Mouse (Mus musculus): ENCODE measurements around the gene Fgf10.
A peak's percentile ranks its signal among the peaks of the same experiment; 100 is the strongest.

Fgf10 gene

DNA sequence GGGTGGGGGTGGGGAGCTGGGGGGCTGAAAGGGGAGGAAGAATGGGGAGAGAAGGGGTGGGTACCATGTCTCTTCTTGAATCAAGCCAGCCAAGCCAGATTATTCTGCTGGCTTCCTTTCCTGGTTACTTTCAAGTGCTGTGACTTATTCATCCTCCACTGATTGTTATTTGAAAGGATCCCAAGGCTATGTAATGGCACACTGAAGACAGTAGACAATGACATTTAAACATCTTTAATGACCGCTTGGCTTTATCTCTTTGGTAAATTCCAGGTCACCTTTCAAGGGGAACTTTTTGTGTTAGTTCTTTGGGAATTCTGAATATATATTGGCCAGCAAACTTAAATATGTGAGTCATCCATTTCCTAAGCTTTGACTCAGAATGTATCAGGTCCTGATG, 47.1 kb downstream of the Fgf10 start:
- DNase-seq (ENCODE audit: low read depth) = no peak

DNA sequence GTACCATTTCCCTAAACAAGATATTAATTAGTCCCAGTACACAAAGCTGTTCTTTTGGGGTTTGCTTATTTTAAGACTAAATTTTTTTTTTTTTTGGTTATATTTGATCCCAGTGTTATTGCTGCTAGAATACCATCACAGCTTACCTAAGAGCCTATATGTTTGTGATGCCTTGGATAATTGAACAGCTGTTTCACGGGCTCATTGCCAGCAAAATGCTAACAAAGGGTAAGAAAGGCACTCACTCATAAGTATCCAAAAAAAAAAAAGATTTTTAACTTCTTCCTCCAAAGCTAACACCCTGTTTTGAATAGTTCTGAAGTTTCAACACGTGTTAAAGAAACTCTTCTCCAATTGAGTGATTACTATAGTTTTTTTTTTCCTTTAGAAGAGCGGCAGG, 48.8 kb downstream of the Fgf10 start:
- no peak for DNase-seq (ENCODE audit: low read depth)

DNA sequence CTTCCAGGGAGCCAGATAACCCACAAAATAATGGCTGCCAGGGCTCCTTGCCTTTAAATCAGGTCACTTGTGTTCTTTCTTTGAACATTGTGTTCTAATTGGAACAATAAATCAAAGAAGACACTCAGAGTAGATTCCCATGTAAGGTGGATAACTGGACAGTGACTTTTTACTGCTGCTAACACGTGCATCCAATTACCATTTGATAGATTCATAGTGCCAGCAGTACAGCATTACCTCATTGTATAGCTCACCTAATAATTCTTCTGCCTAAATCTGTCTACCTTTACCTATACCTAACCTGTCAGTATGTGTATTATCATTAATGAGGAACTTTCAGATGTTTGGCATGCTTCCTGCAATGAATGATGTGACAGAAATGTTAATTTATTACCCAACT, 52.1 kb downstream of the Fgf10 start:
- DNase-seq (ENCODE audit: low read depth) = no peak

GRCm38 (mm10) chr13:118731850-118732552, 62.4 kb downstream of the Fgf10 start:
- DNase-seq (ENCODE audit: low read depth) = no peak

GRCm38 (mm10) chr13:118739854-118740411, 70.3 kb downstream of the Fgf10 start:
- no peak for DNase-seq (ENCODE audit: low read depth)

GRCm38 (mm10) chr13:118742788-118743187, 73.2 kb downstream of the Fgf10 start:
- no peak for DNase-seq (ENCODE audit: low read depth)

DNA sequence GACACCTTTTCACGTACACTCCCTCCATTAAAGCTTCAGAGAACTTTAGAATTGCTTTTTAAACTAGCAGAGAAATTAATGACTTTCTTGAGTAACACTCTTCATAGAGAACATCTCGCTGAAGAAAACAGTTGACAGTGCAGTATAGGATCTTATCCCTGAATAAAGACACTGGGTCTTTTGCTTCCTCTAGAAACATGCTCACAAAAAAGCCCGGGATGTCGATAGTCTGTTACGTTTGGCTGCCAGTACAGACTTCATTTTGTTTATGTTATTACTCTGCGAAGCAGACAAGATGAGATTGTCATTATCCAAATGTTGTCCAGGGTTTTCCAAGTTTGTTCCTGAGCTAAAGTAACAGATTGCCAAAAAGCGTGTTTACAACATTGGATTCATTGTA, 75.2 kb downstream of the Fgf10 start:
- no peak for DNase-seq (ENCODE audit: low read depth)

DNA sequence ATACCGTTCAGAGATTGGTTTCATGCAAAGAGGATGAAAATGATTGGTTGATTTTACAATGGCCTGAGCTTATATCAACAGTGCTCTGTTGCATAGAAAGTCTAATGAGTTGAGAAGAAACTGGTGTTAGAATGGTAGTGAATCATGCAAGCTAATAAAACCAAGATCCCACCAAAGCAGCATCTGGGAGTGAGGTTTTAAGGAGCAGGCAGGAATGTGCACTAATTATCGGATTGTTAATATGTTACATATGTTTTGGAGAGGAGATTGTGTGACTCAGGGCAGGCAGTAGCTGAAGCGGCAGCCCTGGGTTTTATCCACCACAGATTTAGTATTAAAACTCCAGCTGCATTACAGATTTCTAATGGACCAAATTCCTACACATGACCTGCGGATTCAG, 76.8 kb downstream of the Fgf10 start:
- DNase-seq (ENCODE audit: low read depth) = no peak

- DNase-seq (ENCODE audit: low read depth) = no peak
Measured at GRCm38 (mm10) chr13:118754024-118754423, 84.4 kb downstream of the Fgf10 start.

DNA sequence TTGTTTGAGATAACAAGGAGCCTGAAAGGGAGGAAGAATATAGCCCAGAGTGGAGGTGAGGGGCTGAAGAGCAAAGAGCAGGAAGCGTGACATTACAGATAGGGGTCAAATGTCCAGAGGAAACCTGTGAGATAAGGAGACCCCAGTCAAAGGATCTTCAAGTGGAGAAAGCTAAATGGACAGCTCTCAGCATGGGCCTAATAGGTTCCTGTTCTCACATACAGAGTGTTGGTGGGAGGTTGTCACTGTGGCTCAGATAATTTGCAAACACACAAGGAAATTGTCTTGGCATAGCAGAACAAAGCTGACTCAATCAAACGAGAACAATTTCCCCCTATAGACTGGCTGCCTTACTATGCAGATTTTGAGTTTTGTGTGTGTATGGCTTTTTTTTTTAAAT, 89.4 kb downstream of the Fgf10 start:
- DNase-seq (ENCODE audit: low read depth) = no peak

DNA sequence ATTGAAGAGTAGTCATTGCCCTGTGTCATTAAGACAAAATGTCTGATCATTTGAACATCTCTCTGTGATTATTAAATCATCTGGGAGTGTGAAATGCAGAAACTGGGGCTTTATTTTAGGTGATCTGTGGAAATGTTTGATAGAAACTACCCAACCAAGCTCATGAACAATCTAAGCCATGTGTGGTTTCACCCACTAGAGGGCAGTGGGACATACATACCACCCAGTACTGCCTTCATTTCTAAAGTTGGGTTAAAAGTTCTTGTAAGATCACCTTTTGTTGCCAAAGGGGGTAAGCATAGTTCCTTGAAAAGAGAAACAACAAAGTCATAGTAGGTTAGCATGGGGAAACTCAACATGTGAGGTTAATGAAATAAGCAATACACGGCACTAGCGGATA, 93.4 kb downstream of the Fgf10 start:
- peak; percentile 9 for DNase-seq (ENCODE audit: low read depth)

DNA sequence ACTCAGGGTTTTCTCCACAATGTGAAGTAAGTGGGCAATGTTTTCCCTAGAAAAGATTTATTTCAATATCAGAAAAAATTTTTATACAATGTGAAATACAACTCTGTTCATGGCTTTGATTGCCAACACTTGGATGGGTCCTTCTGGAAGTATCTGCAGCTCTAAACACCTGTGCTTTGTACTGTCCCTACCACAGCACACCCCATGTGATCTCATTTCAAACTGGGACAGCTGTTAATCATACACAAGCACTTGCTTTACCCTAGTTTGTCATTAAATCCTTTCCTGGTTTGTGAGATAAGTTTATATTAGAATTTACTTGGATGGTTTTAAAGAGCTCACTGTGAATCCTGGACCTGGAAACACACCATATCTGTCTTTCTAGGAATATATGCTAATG, 102.6 kb downstream of the Fgf10 start:
- DNase-seq (ENCODE audit: low read depth) = no peak

DNA sequence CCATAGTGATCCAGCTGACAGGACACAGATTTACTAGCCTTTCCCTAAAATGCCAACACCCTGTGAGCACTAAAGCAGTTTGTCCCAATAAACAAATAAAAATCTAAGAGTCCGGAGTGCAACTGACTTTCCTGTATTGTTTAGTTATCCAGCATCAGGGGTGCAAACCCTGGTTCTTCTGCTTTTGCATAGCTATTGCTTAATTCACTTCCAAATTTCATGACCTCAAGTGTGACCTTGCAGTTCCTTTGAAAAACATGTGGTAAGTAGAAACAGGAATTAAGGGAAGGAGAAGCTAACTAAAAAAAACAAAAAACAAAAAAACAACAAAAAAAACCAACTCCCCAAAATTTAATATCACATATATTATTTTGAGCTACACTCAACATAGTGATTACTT, 105.6 kb downstream of the Fgf10 start:
- DNase-seq (ENCODE audit: low read depth) = peak; percentile 10

DNA sequence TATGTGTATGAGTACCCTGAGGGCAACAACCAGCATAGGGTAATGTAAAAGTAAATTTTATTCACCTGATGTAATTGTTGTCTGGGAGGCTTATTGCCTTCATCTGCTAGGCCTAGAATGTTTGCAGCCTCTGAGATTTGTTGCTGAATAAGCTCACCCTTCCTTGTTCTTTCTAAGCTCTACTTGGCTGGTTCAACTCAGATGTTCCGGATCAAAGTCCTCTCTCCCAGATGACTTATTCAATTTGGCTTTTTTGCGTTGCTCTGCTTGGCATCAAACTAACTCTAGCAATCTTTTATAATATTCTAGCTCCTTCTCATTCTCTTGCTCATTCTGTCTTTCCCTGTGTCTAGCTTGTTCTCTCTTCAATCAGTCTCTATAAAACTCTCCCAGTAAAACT, 109.6 kb downstream of the Fgf10 start:
- DNase-seq (ENCODE audit: low read depth) = no peak

GRCm38 (mm10) chr13:118791753-118792152, 122.2 kb downstream of the Fgf10 start:
- no peak for DNase-seq (ENCODE audit: low read depth)

DNA sequence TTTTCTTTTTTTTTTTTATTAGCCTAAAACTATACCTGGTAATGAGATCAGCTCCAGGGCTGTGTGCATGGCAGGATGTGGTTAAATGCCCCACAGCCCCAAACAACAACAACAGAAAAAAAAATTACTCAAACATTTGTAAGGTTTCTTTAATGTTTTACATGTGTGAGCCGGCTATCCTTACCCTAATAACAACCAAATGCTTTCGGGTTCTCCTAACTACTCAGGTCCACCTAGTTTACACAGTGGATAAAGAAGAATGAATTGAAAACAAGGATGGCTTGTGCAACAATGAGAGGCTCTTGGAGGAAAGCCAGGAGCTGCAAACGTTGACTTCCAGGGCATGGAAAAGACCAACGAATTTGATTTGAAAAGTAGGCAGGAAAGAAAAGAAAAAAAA, 122.6 kb downstream of the Fgf10 start:
- no peak for DNase-seq (ENCODE audit: low read depth)

DNA sequence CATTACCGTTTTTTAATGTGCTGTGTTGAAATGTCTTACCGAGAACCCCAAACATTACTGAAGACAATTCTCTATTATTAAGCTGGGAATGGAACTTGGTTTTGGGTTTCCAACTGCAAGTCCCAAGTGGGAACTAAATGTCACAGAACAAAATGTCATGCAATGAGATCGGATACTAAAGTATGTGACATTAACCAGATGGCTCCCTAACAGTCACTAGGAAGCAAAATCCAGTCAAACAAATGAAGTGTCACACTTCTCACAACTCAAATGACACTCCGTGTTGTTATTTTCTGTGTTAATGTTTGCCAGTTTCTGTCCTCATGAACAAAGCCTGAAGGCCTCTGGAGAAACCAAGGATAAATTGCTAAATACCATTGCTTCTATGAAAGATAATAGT, 130.6 kb downstream of the Fgf10 start:
- DNase-seq (ENCODE audit: low read depth) = no peak

- no peak for DNase-seq (ENCODE audit: low read depth)
Measured at GRCm38 (mm10) chr13:118806662-118807061, 137.1 kb downstream of the Fgf10 start.

GRCm38 (mm10) chr13:118819785-118820184, 150.2 kb downstream of the Fgf10 start:
- DNase-seq (ENCODE audit: low read depth) = no peak

GRCm38 (mm10) chr13:118823113-118823512, 153.5 kb downstream of the Fgf10 start:
- no peak for DNase-seq (ENCODE audit: low read depth)

DNA sequence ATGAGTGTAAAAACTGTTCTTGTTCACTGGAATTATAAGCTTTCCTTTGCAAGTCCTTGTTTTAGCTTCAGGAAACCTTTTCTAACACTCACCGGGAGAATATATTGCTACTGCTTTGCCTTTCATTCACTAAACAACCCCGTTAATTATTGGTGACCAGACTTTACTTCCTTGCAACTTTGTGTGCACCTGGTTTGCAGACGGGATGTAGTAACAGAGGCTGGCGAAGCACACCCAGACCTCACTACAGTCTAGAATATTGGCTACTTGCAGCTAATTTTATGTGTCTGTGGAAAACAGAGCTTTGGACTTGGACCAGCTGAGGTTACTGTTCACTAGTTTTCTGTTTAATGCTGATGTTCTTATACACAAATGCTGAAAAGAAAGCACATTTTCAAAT, 155.5 kb downstream of the Fgf10 start:
- DNase-seq (ENCODE audit: low read depth) = no peak

GRCm38 (mm10) chr13:118828604-118829381, 159.2 kb downstream of the Fgf10 start:
- no peak for DNase-seq (ENCODE audit: low read depth)

- DNase-seq (ENCODE audit: low read depth) = no peak
Measured at GRCm38 (mm10) chr13:118834021-118834420, 164.4 kb downstream of the Fgf10 start.

Data from c-Kit-positive CD71-negative TER-119-negative erythroid progenitor cells, embryonic 14.5 days (primary cell).